Mouse (Mus musculus) liver, postnatal 0 days (tissue): ENCODE results near the gene Hsd3b1.

Source experiments
- CTCF ChIP-seq: sonication (generic); IDR thresholded peaks from 2 replicates; pipeline ENCODE4 v1.5.1; 2016; ENCODE audit warnings: antibody characterized with exemption, low read depth
- EP300 ChIP-seq: IDR thresholded peaks from 2 replicates; pipeline ENCODE4 v1.6.1; 2016; ENCODE audit warnings: antibody characterized with exemption, low read depth, mild to moderate bottlenecking

DNA sequence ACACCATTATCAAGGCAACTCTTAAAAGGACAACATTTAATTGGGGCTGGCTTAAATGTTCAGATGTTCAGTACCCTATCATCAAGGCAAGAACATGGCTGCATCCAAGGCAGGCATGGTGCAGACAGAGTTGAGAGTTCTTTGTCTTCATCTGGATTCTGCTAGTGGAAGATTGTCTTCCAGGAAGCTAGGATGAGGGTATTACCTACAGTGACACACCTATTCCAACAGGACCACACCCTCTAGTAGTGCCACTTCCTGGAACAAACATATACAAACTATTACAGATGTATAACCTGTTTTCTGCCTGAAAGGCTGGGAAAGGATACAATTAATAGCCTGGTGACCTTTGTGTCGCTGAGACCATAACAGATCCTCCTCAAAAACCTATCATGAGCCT lies 10.7 kb downstream of the Hsd3b1 start:
- no peak for TF ChIP-seq CTCF
- no peak for TF ChIP-seq EP300
